Mouse (Mus musculus) kidney, postnatal 36 days (tissue): ENCODE results near the gene 4930467E23Rik.
"Not testable (repeated sequence)": the region's sequence is repeated elsewhere in the genome, so short reads cannot be mapped to it uniquely, and the experiment has no call there.

ENCODE experiments used
- DNase-seq, 2 experiments: peaks; one replicate each; pipeline ENCODE4 v3.0.0; 2021 to 2022; ENCODE audit warnings: mixed read lengths in 2 of 2

The 4930467E23Rik gene

DNA sequence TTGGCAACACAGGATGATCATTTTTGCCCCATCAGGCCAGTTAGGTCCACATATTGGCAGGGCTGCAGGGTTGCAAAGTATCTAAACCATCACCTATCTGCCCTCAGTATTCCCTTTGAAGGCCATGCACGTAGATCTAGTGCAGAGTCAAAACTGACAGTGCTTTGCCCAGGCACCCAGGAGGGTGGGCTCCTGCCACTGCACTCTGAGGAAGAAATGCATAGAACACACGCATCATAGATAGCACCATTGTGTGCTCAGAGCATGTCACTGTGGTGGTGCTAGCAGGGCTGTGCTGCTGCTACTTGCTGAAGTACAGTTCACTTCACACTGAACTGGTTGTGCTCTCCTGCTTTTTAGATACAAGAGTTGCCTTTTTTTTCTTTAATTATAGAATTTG is at the start of gene 4930467E23Rik:
Gene 4930467E23Rik (plus strand): TSS at position 301 of the 400 bp plus-strand sequence.
- not testable (repeated sequence) for DNase-seq

DNA sequence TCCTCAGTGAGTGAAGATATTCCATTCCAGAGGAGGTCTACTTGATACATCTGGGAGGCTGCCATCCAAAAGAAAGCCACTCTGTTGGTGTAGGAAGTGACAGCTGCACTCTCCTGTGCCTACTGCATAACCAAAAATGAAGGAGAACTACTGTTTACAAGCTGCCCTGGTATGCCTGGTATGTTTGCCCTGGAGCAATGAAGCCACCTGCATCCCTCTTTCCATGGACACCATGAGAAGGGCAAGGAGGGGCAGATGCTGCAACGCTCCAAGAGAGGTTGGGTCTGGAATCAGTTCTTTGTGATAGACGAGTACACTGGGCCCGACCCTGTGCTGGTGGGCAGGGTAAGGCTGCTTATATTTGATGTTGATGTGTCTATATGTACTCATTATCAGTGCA is 47.1 kb upstream of the 4930467E23Rik start:
- DNase-seq: not testable (repeated sequence)

DNA sequence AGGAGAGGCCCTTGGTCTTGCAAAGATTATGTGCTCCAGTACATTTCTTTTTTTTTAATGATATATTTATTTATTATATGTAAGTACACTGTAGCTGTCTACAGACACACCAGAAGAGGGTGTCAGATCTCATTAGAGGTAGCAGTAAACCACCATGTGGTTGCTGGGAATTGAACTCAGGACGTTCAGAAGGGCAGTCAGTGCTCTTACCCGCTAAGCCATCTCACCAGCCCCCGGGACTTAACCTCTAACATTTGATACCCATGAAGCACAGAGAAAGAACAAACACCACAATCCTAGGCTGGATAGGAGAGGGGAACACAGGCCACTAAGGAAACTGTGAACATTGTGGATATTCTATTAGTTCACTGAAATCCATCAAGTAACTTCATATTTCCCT is 43.9 kb upstream of the 4930467E23Rik start:
- DNase-seq: not testable (repeated sequence)

DNA sequence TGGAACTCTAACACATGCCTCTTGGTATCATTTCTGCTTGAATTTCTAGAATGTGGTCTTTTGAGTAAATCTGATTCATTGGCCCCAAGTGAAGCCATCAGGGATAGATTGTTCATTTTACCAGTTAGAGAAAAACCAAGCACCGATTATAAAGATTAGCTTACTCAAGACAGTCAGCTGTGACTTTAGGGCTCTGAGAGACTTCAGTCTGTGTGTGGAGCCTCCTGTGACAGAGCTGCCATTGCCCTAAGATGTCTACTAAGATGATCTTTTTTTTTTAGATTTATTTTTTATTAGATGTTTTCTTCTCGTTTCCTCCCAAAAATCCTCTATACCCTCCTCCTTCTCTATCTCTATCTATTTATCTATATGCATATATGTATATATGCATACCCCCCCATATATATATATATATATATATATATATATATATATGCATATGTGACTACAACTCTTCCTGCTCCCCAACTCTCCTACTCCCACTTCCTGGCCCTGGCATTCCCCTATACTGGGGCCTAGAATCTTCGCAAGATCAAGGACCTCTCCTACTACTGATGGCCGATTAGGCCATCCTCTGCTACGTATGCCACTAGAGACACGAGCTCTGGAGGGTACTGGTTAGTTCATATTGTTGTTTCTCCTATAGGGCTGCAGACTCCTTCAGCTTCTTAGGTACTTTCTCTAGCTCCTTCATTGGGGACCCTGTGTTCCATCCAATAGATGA is 40.4 kb upstream of the 4930467E23Rik start:
- DNase-seq: not testable (repeated sequence)

DNA sequence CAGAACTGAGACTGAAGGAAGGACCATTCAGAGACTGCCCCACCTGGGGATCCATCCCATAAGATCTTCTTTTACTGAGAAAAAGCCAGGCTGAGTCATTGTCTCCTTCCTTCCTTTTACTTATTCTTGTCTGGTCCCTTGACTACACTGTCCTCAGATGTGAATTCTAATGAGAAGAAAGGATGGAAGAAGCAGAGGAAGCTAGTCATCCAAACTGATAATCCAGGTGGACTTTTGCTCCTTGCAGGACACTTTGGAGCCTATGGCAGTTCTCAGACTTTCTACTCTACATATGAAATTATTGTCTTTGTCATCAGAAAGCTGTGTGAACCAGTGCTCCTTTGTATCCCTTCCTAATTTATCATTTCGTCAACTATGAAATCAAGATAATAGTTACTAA is 39.6 kb upstream of the 4930467E23Rik start:
- DNase-seq: not testable (repeated sequence)

DNA sequence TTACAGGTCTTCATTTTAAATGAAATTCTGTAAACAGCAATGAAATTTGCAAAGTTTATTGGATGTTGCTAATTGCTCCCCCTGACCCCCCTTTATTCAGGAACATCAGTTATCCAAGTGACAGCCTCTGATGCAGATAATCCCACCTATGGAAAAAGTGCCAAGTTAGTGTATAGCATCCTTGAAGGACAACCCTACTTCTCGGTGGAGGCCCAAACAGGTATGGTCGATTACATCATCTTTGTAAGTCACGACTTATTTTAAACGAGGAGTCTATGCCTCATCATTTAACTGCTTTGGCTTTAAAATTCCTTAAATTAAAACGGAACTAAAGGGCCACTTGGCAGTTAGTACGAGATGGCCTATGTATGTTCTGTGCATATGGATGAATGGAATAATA is 38.0 kb upstream of the 4930467E23Rik start:
- DNase-seq: not testable (repeated sequence)

DNA sequence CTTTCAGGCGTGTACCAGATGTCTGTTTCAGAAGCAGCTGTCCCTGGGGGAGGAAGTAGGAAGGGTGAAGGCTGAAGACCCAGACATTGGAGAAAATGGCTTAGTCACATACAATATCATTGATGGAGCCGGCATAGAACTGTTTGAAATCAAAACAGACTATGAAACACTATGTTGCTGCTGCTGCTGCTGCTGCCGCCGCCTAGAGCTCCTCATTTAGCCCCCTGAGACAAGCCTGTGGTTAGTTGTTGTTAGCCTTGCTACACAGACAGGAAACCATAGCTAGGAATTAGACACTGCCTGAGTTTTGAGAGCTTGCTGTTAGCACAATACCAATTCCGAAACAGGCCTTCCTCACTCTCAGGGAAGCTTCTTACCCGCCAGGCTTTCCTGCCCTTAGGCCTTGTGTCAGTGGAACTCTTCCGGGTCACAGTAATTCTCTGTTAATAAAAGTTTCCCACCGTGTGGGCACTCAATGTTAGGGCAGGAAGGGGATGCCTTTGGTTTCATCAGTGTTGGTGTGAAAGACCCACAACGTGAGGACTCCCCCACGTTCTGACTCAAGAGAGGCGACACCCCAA is 31.8 kb upstream of the 4930467E23Rik start:
- not testable (repeated sequence) for DNase-seq

DNA sequence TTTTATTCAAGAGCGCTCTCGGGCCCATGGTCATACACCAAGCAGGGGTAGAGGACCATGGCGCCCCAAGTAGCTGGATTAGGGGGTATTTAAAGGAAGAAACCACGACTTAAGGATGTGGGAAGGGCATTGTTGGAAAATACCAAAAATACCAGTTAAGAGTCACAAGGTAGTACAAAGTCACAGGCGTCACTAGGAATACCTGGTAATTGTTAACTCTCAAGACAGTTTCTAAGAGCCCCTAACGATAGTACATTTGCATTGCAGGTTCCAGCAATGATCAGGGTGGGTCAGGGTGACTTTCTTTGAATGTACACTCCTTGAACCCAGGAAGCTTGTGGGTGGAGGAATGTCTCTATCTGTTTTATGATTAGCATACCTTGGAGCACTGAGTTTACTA is 31.3 kb upstream of the 4930467E23Rik start:
- DNase-seq: not testable (repeated sequence)

DNA sequence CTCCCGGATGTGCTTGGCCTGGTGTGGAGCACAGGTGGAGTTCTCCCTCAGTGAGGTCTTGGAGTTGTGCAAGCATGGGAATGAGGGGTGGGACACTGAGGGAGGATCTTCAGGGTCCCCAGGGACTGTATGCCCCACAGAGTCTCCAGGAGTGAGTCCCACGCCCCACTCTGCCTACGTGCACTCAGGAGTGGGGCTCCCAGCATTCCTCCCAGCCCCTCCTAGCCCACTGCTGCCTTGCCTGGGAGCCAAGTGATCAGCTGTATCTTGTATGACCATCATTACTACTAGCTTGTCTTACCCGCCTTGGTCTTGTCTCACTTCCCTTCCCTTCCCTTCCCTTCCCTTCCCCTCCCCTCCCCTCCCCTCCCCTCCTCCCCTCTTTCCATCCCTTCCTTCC is 30.7 kb upstream of the 4930467E23Rik start:
- peak in 1 of 2 experiments; percentile 51 for DNase-seq

DNA sequence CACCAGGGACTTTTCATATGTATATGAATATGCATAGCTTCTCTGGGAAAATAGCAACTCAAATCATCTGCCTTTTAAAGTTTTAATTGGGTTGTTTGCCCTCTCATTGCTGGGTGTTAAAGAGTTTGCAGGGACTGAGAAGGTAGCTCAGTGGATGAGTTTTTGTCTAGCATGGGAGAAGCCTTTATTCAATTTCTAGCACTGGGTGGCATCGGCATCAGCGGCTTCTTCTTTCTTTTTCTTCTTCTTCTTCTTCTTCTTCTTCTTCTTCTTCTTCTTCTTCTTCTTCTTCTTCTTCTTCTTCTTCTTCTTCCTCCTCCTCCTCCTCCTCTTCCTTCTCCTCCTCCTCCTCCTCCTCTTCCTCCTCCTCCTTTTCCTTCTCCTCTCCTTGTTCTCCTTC is 28.1 kb upstream of the 4930467E23Rik start:
- not testable (repeated sequence) for DNase-seq

DNA sequence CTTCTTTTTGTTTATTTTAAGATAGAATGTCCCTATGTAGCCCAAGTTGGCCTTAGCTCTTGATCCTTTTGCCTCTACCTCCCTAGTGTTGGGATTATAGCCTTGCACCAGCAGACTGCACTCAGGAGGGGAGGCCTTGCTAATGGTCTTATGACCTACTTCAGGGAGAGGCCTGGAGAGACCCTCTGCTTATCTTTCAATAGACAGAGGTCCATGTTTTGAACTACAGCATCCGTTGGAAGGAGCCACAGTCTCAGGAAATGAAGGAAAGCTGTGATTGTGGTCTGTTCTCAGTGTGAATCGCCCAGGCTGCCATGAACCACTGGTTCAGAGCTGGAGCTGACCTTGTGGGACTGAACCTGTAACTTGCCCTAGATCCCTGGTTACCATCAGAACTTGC is 27.1 kb upstream of the 4930467E23Rik start:
- not testable (repeated sequence) for DNase-seq

DNA sequence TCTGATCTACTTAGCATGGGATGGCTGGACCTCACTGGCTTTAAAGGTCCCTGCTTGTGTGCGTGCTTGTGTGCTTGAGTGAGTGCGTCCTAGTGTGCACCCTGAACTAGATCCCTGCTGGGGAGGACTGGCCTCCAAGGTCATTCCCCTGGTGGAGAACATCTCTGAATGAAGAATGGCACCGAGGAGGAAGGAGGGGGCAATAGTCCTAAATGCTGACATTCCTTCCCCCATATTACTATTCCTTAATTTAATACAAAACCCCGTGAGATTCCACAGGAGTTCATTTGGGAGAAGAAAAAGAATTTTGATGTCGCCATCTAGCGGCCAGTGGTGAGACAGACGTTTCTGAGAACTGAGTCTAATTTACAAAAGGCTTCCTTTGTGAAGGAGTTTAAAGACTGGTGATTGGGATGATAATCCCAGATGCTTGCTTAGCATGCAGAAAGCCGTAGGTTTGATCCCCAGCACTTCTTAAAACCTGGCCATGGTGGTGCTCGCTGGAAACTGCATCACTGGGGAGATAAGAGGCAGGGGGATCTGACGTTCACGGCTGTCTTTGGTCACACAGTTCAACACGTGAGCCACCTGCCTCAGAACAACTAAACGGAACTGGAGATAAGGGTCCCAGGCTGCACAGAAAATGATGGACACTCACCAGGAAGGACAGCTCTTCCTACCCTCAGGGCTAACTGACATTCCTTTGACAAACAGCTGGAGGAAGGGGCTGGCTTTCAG is 26.2 kb upstream of the 4930467E23Rik start:
- DNase-seq: peak; percentile 86 to 96

DNA sequence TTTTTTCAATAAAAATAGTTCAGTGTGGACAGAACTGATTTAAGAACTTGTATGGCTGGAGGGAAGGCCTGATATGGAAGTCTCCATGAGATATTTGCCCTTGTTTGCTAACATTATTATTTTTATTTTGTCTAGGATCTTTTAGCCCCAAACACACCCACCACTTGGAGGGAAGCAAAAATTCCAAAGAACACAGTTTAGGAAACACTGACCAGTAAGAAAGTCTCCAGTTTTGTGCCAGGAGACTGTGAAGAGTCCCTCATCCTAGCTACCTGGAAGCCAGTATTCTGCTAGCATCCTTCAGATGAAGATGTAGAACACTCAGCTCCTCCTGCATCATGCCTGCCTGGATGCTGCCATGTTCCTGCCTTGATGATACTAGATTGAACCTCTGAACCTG is 25.5 kb upstream of the 4930467E23Rik start:
- not testable (repeated sequence) for DNase-seq

DNA sequence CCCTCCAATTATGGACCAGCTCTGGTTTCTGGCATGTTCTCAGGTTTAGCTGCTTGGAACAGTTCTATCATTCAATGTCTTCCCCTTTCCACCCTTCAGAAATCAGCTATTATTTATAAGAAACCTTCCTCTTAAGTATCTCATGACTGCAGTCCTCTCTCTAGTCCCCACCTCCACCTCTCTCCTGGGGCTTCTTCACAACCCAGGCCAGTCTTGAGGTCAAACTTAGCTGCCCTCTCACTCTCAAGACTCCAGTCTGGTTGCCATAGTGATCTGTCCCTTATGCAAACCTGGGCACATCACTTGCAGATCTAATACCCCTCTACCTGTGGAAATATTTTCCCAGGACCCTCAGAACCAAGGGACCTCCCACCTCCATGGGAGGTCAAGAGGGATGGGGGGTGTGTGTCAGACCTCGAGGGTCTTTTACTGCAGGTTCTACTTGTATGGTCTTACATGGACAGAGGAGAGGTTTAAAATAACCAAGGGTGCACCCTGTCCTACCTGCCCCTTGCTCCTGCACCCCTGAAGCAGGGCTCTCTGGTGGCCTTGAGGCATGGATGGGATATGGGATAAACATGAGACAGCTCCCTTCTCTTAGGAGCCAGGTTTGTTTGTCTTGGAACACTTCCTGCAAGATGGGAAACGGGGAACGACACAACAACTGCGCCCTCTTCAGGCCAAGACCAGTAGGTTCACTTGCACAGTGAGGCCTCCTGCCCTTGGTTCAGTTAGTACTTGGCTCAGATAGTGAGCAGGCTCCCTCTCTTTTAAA is 24.7 kb upstream of the 4930467E23Rik start:
- not testable (repeated sequence) for DNase-seq

DNA sequence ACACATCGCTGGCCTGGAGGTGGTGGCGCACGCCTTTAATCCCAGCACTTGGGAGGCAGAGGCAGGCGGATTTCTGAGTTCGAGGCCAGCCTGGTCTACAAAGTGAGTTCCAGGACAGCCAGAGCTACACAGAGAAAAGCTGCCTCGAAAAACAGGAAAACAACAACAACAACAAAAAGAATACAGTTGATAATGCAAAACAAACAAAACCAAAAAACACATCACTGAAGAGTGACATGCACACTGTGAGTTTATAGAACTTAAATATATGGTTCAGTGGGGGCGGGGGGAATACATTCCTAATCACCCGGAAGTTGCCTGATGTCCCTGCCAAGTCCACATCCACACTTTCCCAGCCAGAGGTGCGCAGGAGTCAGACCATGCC is 24.2 kb upstream of the 4930467E23Rik start:
- DNase-seq: not testable (repeated sequence)

DNA sequence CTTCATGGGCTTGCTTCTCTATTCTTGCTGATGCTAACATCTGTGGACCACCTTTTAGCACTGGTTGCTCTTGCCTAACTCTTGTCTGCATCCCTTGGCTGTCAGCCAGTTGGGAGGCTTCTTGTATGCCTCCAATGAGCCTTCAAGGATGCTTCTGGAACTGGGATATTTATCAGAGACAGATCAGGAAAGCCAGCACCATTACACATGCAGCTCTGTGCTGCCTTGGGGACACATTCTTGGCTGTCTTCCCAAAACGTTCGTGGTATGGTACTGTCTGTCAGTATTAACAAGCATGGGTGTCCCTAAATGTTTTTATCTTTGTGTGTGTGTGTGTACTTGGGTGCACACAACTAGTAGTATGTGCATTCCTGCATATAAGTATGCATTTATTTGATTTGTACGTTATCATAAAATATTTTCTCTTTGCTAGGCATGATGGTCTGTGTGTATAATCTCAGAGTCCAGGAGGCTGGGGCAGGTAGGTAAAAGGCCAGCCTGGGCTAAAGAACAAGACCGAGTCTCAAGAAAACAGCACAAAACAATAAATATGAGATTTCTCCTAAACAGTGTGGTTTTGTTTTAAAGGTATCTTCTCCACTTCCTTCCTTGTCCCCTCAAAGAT is 23.2 kb upstream of the 4930467E23Rik start:
- not testable (repeated sequence) for DNase-seq

DNA sequence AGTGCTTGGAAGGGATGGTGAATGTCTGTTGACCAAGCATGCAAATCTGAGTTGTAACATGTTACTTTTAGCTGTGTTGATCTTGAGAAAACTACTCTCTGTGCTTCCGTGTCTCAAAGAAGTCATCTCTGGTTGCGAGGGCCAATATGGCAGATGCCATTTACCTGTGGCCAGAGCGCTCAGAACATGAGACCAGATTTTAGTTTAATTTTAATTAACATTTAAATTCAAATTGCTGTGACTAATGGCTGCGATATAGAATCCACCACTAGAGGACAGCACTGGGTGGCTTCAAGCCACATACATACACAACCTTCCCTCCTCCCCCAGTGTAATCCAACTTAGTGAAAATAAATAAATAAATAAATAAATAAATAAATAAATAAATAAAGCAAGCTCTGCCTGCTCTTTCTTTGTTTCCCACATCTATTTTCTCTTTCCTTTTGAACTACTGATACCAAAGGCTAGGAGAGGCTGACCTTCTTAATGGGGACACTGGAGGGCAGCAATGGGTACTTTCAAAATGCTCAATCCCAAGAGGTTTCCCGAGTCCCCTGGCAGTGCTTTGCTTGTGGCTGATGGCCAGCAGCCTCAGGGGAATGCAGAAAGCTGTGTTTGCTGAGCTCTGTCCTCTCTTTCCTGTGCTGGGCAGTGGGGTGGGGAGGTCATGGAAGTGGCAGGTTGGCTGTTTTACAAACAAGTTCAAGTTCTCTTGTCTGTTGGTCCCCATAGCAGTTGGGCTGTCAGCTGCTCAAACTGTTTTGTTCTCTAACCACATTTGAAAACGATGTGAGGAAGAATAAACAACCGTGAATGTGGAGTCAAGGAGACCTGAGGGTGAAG is 22.2 kb upstream of the 4930467E23Rik start:
- peak; percentile 86 to 95 for DNase-seq

DNA sequence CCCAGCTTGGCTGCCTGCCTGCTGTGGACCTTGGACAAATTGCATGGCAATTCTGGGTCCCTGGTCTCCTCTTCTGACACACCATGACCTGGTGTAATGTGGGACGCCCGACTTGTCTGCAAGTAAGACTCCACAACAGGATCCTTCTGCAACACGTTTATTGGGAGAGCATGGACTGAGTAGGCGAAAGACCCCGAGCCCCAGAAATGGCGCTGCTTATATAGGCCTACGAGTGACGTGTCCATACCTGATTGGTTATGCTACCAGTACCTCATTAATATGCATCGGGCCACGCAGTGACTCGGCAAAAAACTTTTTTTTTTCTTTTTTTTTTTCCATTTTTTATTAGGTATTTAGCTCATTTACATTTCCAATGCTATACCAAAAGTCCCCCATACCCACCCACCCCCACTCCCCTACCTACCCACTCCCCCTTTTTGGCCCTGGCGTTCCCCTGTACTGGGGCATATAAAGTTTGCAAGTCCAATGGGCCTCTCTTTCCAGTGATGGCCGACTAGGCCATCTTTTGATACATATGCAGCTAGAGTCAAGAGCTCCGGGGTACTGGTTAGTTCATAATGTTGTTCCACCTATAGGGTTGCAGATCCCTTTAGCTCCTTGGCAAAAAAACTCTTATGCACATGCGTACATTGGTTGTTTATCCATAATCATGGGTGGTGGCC is 21.5 kb upstream of the 4930467E23Rik start:
- DNase-seq: not testable (repeated sequence)

DNA sequence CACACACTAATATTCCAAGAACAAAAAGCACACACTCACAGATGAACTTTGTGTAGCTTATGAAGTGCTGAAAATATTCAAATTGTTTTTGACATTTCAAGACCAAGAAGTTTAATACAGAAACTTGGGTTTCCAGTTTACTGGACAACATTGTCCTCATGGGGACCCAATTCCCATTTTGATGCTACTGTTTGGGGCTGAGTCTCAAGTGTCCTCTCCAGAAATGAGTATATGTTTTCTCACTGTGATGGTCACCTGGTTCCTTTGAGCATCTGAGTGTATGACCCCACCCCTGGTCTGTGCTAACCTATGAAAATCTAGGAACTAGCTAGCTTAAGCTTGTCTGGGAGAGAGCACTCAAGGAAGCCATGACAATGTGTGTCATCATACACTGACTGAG is 20.4 kb upstream of the 4930467E23Rik start:
- DNase-seq: not testable (repeated sequence)

DNA sequence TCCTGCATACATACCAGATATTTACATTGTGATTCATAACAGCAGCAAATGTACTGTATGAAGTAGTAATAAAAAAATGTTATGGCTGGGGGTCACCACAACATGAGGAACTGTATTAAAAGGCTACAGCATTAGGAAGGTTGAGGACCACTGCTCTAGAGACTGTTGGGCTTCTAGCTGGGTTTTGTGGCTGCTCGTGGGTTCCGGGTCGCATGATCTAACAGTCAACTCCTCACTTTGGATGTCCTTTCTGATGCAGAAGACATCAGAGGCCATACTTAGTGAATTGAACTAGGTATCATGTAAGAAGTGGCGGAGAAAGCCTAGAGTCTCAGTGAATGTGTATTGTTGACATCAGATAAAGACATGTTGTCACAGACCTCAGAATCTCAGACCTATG is 19.9 kb upstream of the 4930467E23Rik start:
- peak in 1 of 2 experiments; percentile 27 for DNase-seq
